Mouse (Mus musculus): ENCODE results near the gene Kpna6.

Kpna6 gene

GRCm38 (mm10) chr4:129672083-129672877, at the start of gene Kpna6:
TSS of gene Kpna6 (minus strand) at chr4:129672767.
- in situ Hi-C loops (cut with MboI; ENCODE audit: unreplicated experiment in 2 of 2): loop anchor here in 1 of 2 experiments (10.0 kb wide), 1 partner anchor 413 kb away; no protein-coding TSS in a partner anchor

DNA sequence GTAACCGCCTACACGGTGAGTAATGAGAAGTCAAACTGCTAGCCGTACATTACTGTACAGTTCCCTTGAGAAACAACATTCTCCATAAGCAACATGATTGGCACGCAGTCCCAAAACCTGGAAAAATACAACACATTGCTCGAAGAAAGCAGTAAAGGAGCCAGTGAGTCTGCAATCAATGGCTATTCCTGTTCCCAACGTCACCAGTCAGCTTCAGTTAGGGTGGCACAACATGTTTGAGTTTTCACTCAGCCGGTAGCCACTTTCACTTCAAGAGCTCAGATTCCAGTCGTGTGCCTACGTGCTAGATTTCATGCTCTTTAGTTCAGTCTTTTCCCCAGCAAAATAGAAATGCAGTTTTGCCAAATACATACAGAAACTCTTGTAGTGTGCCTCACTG, 43.7 kb upstream of the Kpna6 start:
- in situ Hi-C loops (cut with MboI; ENCODE audit: unreplicated experiment in 2 of 2): loop anchor here in 1 of 2 experiments (5.0 kb wide), 1 partner anchor 581 kb away; no protein-coding TSS in a partner anchor

GRCm38 (mm10) chr4:129709486-129710129, 37.0 kb upstream of the Kpna6 start:
- in situ Hi-C loops (cut with MboI; ENCODE audit: unreplicated experiment in 2 of 2): loop anchor here in 1 of 2 experiments (10.0 kb wide), 2 partner anchors 45 to 375 kb away; no protein-coding TSS in a partner anchor

- in situ Hi-C loops (cut with MboI; ENCODE audit: unreplicated experiment in 2 of 2): loop anchor here in 1 of 2 experiments (10.0 kb wide), 2 partner anchors 48 to 378 kb away; no protein-coding TSS in a partner anchor
These were observed 34.2 kb upstream of the Kpna6 start for GRCm38 (mm10) chr4:129706750-129707149.

DNA sequence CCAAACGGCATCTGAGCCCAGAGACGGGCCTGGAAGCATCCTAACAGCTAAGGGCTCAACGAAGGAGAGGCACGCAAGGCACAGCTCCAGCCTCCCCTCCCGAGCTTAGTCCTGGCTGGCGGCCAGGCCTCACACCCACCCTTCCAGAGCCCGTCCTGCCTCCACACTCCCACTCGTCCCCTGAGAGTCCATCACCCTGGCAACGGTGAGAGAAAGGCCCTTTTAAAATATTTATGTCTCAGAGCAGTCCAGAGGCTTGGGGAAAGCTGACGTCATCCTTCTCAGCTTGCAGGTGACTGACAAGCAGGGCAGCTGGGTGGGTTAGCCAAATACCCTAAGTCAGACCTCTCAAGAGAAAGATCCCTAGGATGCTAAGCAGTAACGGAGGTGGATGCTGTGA, 29.9 kb upstream of the Kpna6 start:
- in situ Hi-C loops (cut with MboI; ENCODE audit: unreplicated experiment in 2 of 2): loop anchor here (5.0 to 10.0 kb wide), 5 partner anchors 52 to 385 kb away; partner anchors contain the start of gene Spocd1 (in 2 of the 2)

- in situ Hi-C loops (cut with MboI; ENCODE audit: unreplicated experiment in 2 of 2): loop anchor here (5.0 to 10.0 kb wide), 5 partner anchors 53 to 386 kb away; partner anchors contain the start of gene Spocd1 (in 2 of the 2)
These were observed 29.2 kb upstream of the Kpna6 start for GRCm38 (mm10) chr4:129701503-129702377.

DNA sequence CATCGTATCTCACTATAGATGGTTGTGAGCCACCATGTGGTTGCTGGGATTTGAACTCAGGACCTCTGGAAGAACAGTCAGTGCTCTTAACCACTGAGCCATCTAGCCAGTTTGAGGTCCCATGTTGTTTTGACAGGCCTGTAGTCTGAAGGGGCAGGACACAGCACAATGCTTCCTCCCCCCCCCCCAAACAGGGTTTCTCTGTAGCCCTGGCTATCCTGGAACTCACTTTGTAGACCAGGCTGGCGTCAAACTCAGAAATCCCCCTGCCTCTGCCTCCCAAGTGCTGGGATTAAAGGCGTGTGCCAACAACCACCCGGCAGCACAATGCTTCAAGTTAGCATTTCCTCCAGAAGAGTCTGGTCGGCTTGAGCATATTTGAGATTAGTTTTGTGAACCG, 28.1 kb upstream of the Kpna6 start:
- in situ Hi-C loops (cut with MboI; ENCODE audit: unreplicated experiment in 2 of 2): loop anchor here (5.0 to 10.0 kb wide), 5 partner anchors 54 to 387 kb away; partner anchors contain the start of gene Spocd1 (in 2 of the 2)

DNA sequence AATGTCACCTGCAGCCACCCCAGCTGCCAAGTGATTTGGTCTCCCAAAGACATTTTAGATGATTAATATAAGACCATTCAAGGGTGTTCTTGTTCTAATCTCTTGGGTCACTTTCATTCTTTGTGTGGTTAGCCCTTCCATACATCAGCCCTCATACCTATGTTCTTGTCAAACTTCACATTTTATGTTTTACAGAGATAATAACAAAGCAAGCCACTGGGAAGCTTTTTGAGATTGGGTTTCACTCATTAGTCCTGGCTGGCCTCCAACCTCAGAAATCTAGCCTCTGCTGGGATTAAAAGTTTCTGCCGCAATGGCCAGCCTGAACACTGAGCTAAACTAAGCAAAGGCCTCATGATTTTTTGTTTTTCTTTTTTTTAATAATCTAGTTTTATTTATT, 27.6 kb upstream of the Kpna6 start:
- in situ Hi-C loops (cut with MboI; ENCODE audit: unreplicated experiment in 2 of 2): loop anchor here (5.0 to 10.0 kb wide), 5 partner anchors 55 to 387 kb away; partner anchors contain the start of gene Spocd1 (in 2 of the 2)

- in situ Hi-C loops (cut with MboI; ENCODE audit: unreplicated experiment in 2 of 2): no loop called here
These were observed 24.6 kb upstream of the Kpna6 start for GRCm38 (mm10) chr4:129697191-129697590.

DNA sequence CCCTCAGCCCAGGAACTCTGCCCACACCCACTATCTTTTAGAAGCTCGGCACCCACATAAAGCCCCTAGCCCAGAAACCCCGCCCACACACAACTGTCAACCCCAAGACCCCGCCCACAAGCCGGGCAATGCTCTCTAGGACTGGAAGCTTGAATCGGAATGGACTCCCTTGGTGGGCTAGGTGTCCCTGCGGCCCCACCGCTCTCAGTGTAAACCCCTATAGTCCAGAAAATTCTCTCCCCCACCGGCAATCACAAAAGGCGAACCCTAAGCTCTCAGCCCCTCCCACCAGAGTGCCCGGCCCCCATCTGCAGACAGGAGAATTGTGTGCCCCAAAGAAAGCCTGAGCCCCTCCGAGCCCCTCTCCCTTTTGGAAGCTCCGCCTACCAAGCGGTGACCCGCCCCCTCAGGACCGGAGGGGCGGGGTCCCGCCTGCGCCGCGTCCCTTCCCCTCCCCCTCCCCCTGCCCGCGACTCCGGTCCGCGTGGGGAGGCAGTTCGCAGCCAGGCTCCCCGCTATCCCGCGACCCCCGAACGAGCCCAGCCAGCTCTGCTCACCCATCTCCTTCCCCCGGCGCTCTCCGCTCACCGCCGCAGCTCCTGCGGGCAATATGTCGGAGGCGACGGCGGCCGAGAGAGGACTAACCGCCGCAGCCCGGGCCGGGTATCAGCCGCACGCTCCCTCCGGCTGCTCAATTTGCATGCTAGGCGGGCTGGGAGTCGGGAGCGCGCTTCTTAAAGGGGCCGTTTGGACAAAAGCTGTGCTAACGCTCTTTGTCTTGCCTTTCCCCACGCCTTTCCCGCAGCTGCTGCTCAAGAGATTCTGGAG, 23.8 kb upstream of the Kpna6 start, which contains the start of gene Tmem39b:
Tmem39b (minus strand) TSS at position 681 of the 828 bp plus-strand sequence.
- in situ Hi-C loops (cut with MboI; ENCODE audit: unreplicated experiment in 2 of 2): no loop called here

GRCm38 (mm10) chr4:129695815-129696157, 23.2 kb upstream of the Kpna6 start:
- in situ Hi-C loops (cut with MboI; ENCODE audit: unreplicated experiment in 2 of 2): no loop called here

GRCm38 (mm10) chr4:129684531-129684930, 12.0 kb upstream of the Kpna6 start:
- in situ Hi-C loops (cut with MboI; ENCODE audit: unreplicated experiment in 2 of 2): no loop called here

DNA sequence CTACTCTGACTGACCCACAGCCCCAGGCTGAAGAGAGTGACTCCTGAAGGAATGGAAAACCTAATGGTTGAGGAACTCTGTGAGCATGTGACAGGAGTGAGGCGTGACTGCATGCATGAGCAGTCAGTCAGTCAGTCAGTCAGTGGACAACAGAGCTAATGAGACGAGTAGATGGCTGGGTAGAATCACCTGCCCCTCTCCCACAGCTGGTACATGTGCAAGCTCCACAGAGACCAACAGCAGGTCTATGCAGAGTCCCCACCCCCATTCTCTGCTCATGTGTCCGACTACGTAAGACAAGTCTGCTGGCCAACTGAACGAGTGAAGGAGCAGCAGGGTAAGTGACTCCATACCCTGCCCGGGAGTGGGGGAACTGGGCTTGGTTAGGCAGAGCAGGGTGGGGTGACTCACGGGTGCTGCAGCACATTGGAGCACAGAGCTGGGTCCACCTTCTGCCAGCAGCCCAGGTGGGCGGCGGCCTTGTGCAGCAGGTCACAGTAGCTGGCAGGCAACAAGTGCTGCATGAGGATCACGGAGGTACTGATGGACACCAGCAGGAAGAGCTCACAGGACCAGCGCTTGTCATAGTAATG, 11.4 kb upstream of the Kpna6 start:
- in situ Hi-C loops (cut with MboI; ENCODE audit: unreplicated experiment in 2 of 2): no loop called here

DNA sequence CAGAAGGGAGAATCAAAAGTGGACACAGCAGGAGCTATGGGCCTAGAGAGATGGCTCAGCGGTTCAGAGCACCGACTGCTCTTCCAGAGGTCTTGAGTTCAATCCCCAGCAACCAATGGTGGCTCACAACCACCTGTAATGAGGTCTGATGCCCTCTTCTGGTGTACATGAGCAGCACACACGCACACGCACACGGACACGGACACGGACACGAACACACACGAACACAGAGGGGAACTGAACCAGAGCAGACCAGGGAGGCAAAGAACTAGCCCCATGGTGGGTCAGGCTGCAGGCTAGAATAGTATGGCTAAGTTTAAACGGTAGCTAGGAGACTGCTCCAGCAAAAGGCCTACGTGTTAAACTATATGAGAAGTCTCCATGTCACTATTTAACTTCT, 9.3 kb upstream of the Kpna6 start:
- in situ Hi-C loops (cut with MboI; ENCODE audit: unreplicated experiment in 2 of 2): no loop called here

DNA sequence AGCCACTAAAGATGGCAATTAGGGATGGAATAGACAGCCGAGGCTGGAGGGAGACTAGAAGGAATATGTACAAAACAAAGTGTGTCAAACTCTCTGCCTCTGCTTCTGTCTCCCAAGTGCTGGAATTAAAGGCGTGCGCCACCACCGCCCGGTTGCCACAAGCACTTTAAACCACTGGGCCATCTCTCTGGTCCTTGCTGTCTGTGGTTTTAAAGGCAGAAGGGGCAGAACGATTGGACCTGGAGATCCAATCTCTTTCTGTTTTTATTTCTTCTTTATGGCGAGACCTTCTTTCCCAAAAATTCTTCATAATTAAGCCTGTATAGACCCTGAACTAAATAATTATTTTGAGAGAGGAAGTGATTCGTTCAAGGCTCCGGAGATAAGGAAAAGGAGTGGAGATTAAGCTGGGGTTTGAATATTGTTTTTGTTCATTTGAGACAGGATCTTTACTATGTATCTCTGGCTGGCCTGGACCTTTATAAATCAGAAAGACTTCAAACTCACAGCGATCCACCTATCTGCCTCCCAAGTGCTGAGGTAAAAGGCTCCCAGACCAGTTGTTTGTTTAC, 397 bp upstream of the Kpna6 start:
- in situ Hi-C loops (cut with MboI; ENCODE audit: unreplicated experiment in 2 of 2): loop anchor here in 1 of 2 experiments (10.0 kb wide), 1 partner anchor 412 kb away; no protein-coding TSS in a partner anchor

- in situ Hi-C loops (cut with MboI; ENCODE audit: unreplicated experiment in 2 of 2): loop anchor here in 1 of 2 experiments (10.0 kb wide), 1 partner anchor 413 kb away; no protein-coding TSS in a partner anchor
These were observed 980 bp downstream of the Kpna6 start for GRCm38 (mm10) chr4:129671491-129672082.

GRCm38 (mm10) chr4:129662255-129662813, 10.2 kb downstream of the Kpna6 start:
- in situ Hi-C loops (cut with MboI; ENCODE audit: unreplicated experiment in 2 of 2): no loop called here

DNA sequence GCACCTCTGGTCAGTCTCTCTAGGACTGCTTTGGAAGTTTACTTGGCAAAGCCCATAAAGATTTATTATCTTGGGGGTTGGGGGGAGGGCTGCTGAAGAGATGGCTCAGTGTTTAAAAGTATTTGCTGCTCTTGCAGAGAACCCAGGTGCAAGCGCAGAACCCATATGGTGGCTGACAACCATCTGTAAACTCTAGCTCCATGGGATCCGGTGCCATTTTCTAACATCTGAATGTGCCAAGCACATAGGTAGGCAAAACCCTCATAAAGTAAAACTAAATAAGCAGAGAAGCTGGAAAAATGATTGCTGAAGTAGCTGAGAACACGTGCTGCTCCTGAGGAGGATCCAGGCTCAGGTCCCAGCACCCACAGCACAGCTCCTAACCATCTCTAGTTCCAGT, 11.0 kb downstream of the Kpna6 start:
- in situ Hi-C loops (cut with MboI; ENCODE audit: unreplicated experiment in 2 of 2): no loop called here

Measured in v-Abl transformed pro-B cells (cell line).